Mouse (Mus musculus): ENCODE data around the gene Tmprss6.

DNA sequence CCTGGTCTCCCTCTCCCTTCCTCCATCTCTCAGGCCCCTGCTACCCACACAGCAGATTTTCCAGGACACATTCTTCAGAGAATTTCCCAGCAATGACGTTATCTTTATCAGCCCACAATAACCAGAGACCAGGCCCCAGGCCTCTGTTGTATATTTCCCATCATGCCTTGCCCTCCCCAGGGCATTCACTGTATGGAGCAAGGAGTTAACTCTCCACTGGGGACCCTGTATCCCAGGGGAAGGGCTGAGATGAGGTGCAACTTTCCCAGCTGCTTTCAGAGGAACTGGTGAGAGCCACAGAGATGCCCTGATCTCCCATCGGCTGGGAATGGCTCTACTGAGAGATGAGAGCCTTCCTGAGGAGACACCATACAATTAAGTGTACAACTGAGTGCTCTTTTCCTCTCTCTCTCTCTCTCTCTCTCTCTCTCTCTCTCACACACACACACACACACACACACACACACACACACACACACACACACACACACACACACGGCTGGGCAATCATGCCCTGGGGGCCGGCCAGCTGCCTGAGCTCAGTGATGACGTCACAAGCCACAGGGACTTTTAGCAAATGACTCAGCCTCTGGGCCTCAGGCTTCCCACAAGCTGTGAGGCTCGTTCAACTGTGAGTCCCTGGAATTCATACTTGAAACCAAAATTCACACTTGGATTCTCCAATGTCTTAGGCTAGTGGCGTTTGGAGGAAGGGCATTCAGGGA is 18.6 kb downstream of the Tmprss6 start:
- no peak for TF ChIP-seq POLR2A (IDR thresholded peaks at IDR 0.05; ENCODE audit: insufficient read depth, low read depth, low read length)
- TF ChIP-seq EP300 (IDR thresholded peaks at IDR 0.05; ENCODE audit: insufficient read depth, low read depth, low read length), result no peak
- no peak for TF ChIP-seq CTCF (IDR thresholded peaks at IDR 0.05)

Measured in heart, adult 2 months (tissue).